Mouse (Mus musculus): ENCODE measurements around the gene Stab2. TPM values are rescaled to one million over a fixed set of nuclear protein-coding genes. Genes with fewer than 3 reads are reported as not detected.

The Stab2 gene
- polyA plus RNA-seq, 1 experiment from 2014 or later: 0.53 TPM

GRCm38 (mm10) chr10:86990666-86991065 is 17.2 kb downstream of the Stab2 start:
- Histone ChIP-seq H3K9ac (no peak overlapping the region), H3K4me1 (peaks cover 22% of the 10 kb centered on the region), H3K36me3 (no peaks in the 10 kb centered on the region), H3K27me3 (replicated peaks) (peaks cover 41% of the 10 kb centered on the region), H3K4me2 (peak overlapping the region; percentile 4), H3K4me3 (no peak overlapping the region), H3K27ac (replicated peaks) (peak overlapping the region; percentile 33; the same call in 1 of the 2 replicates), H3K9me3 (no peaks in the 10 kb centered on the region)
- 5% methylated on average over 9 of the region's 9 CpGs for whole genome bisulfite sequencing
- ATAC-seq (ENCODE audit: extremely low read depth, insufficient number of reproducible peaks, low FRiP score, low TSS enrichment): no peak

GRCm38 (mm10) chr10:86989838-86990237 is 18.0 kb downstream of the Stab2 start:
- 33% methylated on average over 8 of the region's 8 CpGs for WGBS
- H3K4me2 ChIP-seq: 0 out of 2 replicates have a peak overlapping the region, but pooled peaks have one; percentile 4
- no peak overlapping the region for H3K9ac ChIP-seq
- no peak for ATAC-seq (ENCODE audit: extremely low read depth, insufficient number of reproducible peaks, low FRiP score, low TSS enrichment)
- no peak overlapping the region for H3K4me3 ChIP-seq
- peaks cover 39% of the 10 kb centered on the region for H3K27me3 ChIP-seq (replicated peaks)
- H3K36me3 ChIP-seq: no peaks in the 10 kb centered on the region
- H3K9me3 ChIP-seq: no peaks in the 10 kb centered on the region
- no peak overlapping the region for H3K27ac ChIP-seq (replicated peaks)
- peaks cover 22% of the 10 kb centered on the region for H3K4me1 ChIP-seq

- WGBS: 75% methylated on average over 5 of the region's 5 CpGs
Measured at GRCm38 (mm10) chr10:86976001-86976726, 31.7 kb downstream of the Stab2 start.

GRCm38 (mm10) chr10:86973276-86973675 is 34.5 kb downstream of the Stab2 start:
- peaks cover 69% of the 10 kb centered on the region for H3K27me3 ChIP-seq (replicated peaks)
- no peaks in the 10 kb centered on the region for H3K36me3 ChIP-seq
- no peak overlapping the region for H3K4me2 ChIP-seq
- no peak for ATAC-seq (ENCODE audit: extremely low read depth, insufficient number of reproducible peaks, low FRiP score, low TSS enrichment)
- H3K4me3 ChIP-seq: no peak overlapping the region
- H3K9ac ChIP-seq: no peak overlapping the region
- no peak overlapping the region for H3K27ac ChIP-seq (replicated peaks)
- H3K9me3 ChIP-seq: no peaks in the 10 kb centered on the region
- WGBS: 63% methylated on average over 5 of the region's 5 CpGs
- peaks cover 21% of the 10 kb centered on the region for H3K4me1 ChIP-seq

More at GRCm38 (mm10) chr10:86976001-86976726, 31.7 kb downstream of the Stab2 start:
- Histone ChIP-seq H3K36me3 (no peaks in the 10 kb centered on the region), H3K9ac (no peak overlapping the region), H3K27ac (replicated peaks) (no peak overlapping the region), H3K4me3 (no peak overlapping the region), H3K4me2 (no peak overlapping the region), H3K9me3 (no peaks in the 10 kb centered on the region), H3K27me3 (replicated peaks) (peaks cover 55% of the 10 kb centered on the region), H3K4me1 (peaks cover 21% of the 10 kb centered on the region)
- no peak for ATAC-seq (ENCODE audit: extremely low read depth, insufficient number of reproducible peaks, low FRiP score, low TSS enrichment)

- 46% methylated on average over 7 of the region's 7 CpGs for WGBS
- H3K9me3 ChIP-seq: no peaks in the 10 kb centered on the region
- no peak overlapping the region for H3K9ac ChIP-seq
- peak overlapping the region; percentile 58 for H3K4me2 ChIP-seq
- H3K36me3 ChIP-seq: no peaks in the 10 kb centered on the region
- H3K27me3 ChIP-seq (replicated peaks): peaks cover 72% of the 10 kb centered on the region
- H3K4me1 ChIP-seq: peaks cover 21% of the 10 kb centered on the region
- ATAC-seq (ENCODE audit: extremely low read depth, insufficient number of reproducible peaks, low FRiP score, low TSS enrichment): no peak
- H3K27ac ChIP-seq (replicated peaks): no peak overlapping the region
- no peak overlapping the region for H3K4me3 ChIP-seq
Measured at GRCm38 (mm10) chr10:86972503-86972826, 35.4 kb downstream of the Stab2 start.

GRCm38 (mm10) chr10:86971680-86972502 is 35.9 kb downstream of the Stab2 start:
- ATAC-seq (ENCODE audit: extremely low read depth, insufficient number of reproducible peaks, low FRiP score, low TSS enrichment): no peak; the same call in 1 of the 2 replicates
- Histone ChIP-seq H3K4me3 (peak overlapping the region; percentile 33), H3K27ac (replicated peaks) (no peak overlapping the region), H3K27me3 (replicated peaks) (peaks cover 77% of the 10 kb centered on the region), H3K4me1 (peaks cover 21% of the 10 kb centered on the region), H3K4me2 (peak overlapping the region; percentile 58), H3K9me3 (no peaks in the 10 kb centered on the region), H3K36me3 (no peaks in the 10 kb centered on the region), H3K9ac (0 out of 2 replicates have a peak overlapping the region, but pooled peaks have one; percentile 25)
- WGBS: 26% methylated on average over 13 of the region's 13 CpGs

- H3K27ac ChIP-seq (replicated peaks): no peak overlapping the region
- peaks cover 14% of the 10 kb centered on the region for H3K4me1 ChIP-seq
- H3K9ac ChIP-seq: no peak overlapping the region
- H3K4me2 ChIP-seq: no peak overlapping the region
- H3K9me3 ChIP-seq: 0 out of 2 replicates have a peak, but pooled peaks cover 3% of the 10 kb centered on the region
- H3K27me3 ChIP-seq (replicated peaks): peaks cover 80% of the 10 kb centered on the region
- no peaks in the 10 kb centered on the region for H3K36me3 ChIP-seq
- no peak for ATAC-seq (ENCODE audit: extremely low read depth, insufficient number of reproducible peaks, low FRiP score, low TSS enrichment)
- 71% methylated on average over 6 of the region's 6 CpGs for WGBS
- H3K4me3 ChIP-seq: no peak overlapping the region
Measured at GRCm38 (mm10) chr10:86969346-86969745, 38.5 kb downstream of the Stab2 start.

GRCm38 (mm10) chr10:86961542-86962466 is 46.0 kb downstream of the Stab2 start:
- H3K9me3 ChIP-seq: 0 out of 2 replicates have a peak, but pooled peaks cover 3% of the 10 kb centered on the region
- no peak for ATAC-seq (ENCODE audit: extremely low read depth, insufficient number of reproducible peaks, low FRiP score, low TSS enrichment)
- 24% methylated on average over 11 of the region's 11 CpGs for WGBS
- peaks cover 83% of the 10 kb centered on the region for H3K27me3 ChIP-seq (replicated peaks)
- H3K36me3 ChIP-seq: no peaks in the 10 kb centered on the region
- no peak overlapping the region for H3K9ac ChIP-seq
- peak overlapping the region; percentile 28 for H3K4me2 ChIP-seq
- no peak overlapping the region for H3K27ac ChIP-seq (replicated peaks)
- H3K4me3 ChIP-seq: no peak overlapping the region
- peaks cover 9% of the 10 kb centered on the region for H3K4me1 ChIP-seq

GRCm38 (mm10) chr10:86955299-86955698 is 52.5 kb downstream of the Stab2 start:
- Histone ChIP-seq H3K4me3 (no peak overlapping the region), H3K9ac (no peak overlapping the region), H3K9me3 (no peaks in the 10 kb centered on the region), H3K4me1 (no peaks in the 10 kb centered on the region), H3K36me3 (no peaks in the 10 kb centered on the region), H3K27me3 (replicated peaks) (peaks cover 78% of the 10 kb centered on the region), H3K4me2 (no peak overlapping the region), H3K27ac (replicated peaks) (no peak overlapping the region)
- ATAC-seq (ENCODE audit: extremely low read depth, insufficient number of reproducible peaks, low FRiP score, low TSS enrichment): no peak
- whole genome bisulfite sequencing: 80% methylated on average over 3 of the region's 3 CpGs

- Histone ChIP-seq H3K9ac (no peak overlapping the region), H3K4me1 (no peaks in the 10 kb centered on the region), H3K36me3 (no peaks in the 10 kb centered on the region), H3K27ac (replicated peaks) (no peak overlapping the region), H3K4me2 (no peak overlapping the region), H3K9me3 (no peaks in the 10 kb centered on the region), H3K4me3 (no peak overlapping the region), H3K27me3 (replicated peaks) (peaks cover 52% of the 10 kb centered on the region)
- no peak for ATAC-seq (ENCODE audit: extremely low read depth, insufficient number of reproducible peaks, low FRiP score, low TSS enrichment)
- WGBS: 53% methylated on average over 1 of the region's 1 CpGs
Measured at GRCm38 (mm10) chr10:86952696-86953095, 55.1 kb downstream of the Stab2 start.

GRCm38 (mm10) chr10:86950806-86951205 is 57.0 kb downstream of the Stab2 start:
- no peaks in the 10 kb centered on the region for H3K36me3 ChIP-seq
- no peaks in the 10 kb centered on the region for H3K9me3 ChIP-seq
- WGBS: 82% methylated on average over 4 of the region's 4 CpGs
- H3K27ac ChIP-seq (replicated peaks): no peak overlapping the region
- ATAC-seq (ENCODE audit: extremely low read depth, insufficient number of reproducible peaks, low FRiP score, low TSS enrichment): no peak
- no peak overlapping the region for H3K4me3 ChIP-seq
- no peaks in the 10 kb centered on the region for H3K4me1 ChIP-seq
- H3K27me3 ChIP-seq (replicated peaks): peaks cover 33% of the 10 kb centered on the region
- no peak overlapping the region for H3K4me2 ChIP-seq
- H3K9ac ChIP-seq: no peak overlapping the region

Data from heart, embryonic 13.5 days (tissue).